Mouse (Mus musculus): ENCODE measurements at regions not wholly inside any gene's neighbourhood (a gene's known extent, or its start where the extent isn't known, plus 50 kb on each side); places are given as distances from the start of the nearest gene placed in this dataset.
A peak's percentile ranks its signal among the peaks of the same experiment; 100 is the strongest.

DNA sequence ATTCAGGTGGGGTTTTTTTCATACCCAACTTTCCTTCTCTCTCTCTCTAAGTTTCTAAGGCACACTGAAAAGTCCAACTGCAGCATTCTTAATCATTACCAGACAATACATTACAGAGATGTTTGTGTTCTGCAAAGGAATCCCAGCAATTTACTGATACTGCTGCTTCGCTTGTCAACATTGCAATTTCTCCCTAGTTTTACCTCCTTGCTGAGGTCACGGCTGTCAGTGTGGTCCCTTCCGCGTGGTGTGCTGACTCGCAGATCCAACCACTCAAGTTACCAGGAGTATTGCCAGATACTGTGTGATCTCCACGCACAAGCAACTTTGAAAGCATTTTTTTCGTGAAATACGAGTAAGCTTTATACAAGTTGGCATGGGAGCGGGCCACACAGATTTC lies 144.9 kb upstream of the Dab2 start:
- Histone ChIP-seq H3K27me3 (ENCODE audit: insufficient read depth, low read length) (no peaks in the 10 kb centered on the region), H3K27ac (ENCODE audit: low read depth, low read length) (no peak overlapping the region), H3K9ac (replicated peaks; ENCODE audit: low read length, poor library complexity, severe bottlenecking) (no peak overlapping the region), H3K36me3 (ENCODE audit: insufficient read depth, low read length) (no peaks in the 10 kb centered on the region), H3K4me1 (ENCODE audit: insufficient read depth, low read length) (no peaks in the 10 kb centered on the region), H3K9me3 (ENCODE audit: low read length) (no peaks in the 10 kb centered on the region), H3K4me2 (ENCODE audit: low read depth, low read length, poor library complexity, severe bottlenecking) (no peak overlapping the region), H3K4me3 (ENCODE audit: low read depth, low read length) (no peak overlapping the region)
- no peak for DNase-seq (ENCODE audit: low spot score)
- ATAC-seq (ENCODE audit: low FRiP score), result no peak
- TF ChIP-seq CTCF (IDR thresholded peaks at IDR 0.05), result no peak
- WGBS, result 83% methylated on average over 9 of the region's 9 CpGs

DNA sequence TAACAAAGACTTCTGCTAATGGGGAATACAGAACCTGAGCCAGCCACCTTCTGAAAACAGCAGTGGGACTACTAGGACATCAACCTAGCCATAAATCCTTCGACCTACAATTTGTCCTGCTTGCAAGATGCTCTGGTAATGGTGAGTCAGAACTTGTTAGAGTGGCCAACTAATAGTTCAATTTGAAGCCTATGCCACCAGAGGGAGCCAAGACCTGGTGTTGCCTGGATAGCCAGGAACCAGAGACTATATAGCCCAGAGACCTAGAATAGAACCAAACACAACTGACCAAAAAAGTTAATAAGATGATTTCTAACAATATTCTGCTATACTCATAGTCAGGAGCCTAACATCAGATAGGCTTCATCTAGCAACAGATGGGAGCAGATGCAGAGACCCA lies 119.3 kb upstream of the Dab2 start:
- Histone ChIP-seq H3K9me3 (ENCODE audit: low read length) (no peaks in the 10 kb centered on the region), H3K9ac (replicated peaks; ENCODE audit: low read length, poor library complexity, severe bottlenecking) (no peak overlapping the region), H3K36me3 (ENCODE audit: insufficient read depth, low read length) (no peaks in the 10 kb centered on the region), H3K27ac (ENCODE audit: low read depth, low read length) (no peak overlapping the region), H3K4me3 (ENCODE audit: low read depth, low read length) (no peak overlapping the region), H3K4me1 (ENCODE audit: insufficient read depth, low read length) (no peaks in the 10 kb centered on the region), H3K27me3 (ENCODE audit: insufficient read depth, low read length) (no peaks in the 10 kb centered on the region), H3K4me2 (ENCODE audit: low read depth, low read length, poor library complexity, severe bottlenecking) (no peak overlapping the region)
- WGBS, result 85% methylated on average over 1 of the region's 1 CpGs
- DNase-seq (ENCODE audit: low spot score) (no peak), ATAC-seq (ENCODE audit: low FRiP score) (no peak)
- TF ChIP-seq CTCF (IDR thresholded peaks at IDR 0.05), result no peak; the same call in 1 of the 2 replicates

- H3K27me3 ChIP-seq (ENCODE audit: insufficient read depth, low read length), result no peaks in the 10 kb centered on the region
- ATAC-seq (ENCODE audit: low FRiP score) (no peak), DNase-seq (ENCODE audit: low spot score) (no peak)
- H3K9ac ChIP-seq (replicated peaks; ENCODE audit: low read length, poor library complexity, severe bottlenecking), result no peak overlapping the region
- H3K4me1 ChIP-seq (ENCODE audit: insufficient read depth, low read length), result no peaks in the 10 kb centered on the region
- H3K36me3 ChIP-seq (ENCODE audit: insufficient read depth, low read length), result no peaks in the 10 kb centered on the region
- WGBS, result 88% methylated on average over 3 of the region's 3 CpGs
- no peaks in the 10 kb centered on the region for H3K9me3 ChIP-seq (ENCODE audit: low read length)
- no peak overlapping the region for H3K4me2 ChIP-seq (ENCODE audit: low read depth, low read length, poor library complexity, severe bottlenecking)
- no peak overlapping the region for H3K4me3 ChIP-seq (ENCODE audit: low read depth, low read length)
- H3K27ac ChIP-seq (ENCODE audit: low read depth, low read length), result no peak overlapping the region
- no peak for TF ChIP-seq CTCF (IDR thresholded peaks at IDR 0.05)
These were observed 116.0 kb upstream of the Dab2 start for GRCm38 (mm10) chr15:6183627-6184026.

DNA sequence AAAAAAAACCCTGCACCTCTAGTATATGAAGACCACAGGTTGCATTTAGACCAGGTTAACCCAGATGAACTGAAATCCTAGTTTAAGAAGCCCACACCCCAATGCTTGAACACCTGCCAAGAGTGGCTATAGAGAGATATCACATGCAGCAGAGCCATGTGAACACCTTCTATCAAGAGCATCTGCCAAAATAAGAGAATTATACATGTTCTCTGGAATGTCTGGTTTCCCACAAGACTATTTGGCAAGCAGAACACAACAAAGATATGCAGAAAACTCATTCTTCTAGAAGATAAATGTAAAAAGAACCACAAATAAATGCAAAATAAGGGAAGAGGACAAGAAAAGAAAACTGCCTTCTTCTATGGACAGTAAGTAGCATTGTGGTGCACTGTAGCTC lies 107.7 kb upstream of the Dab2 start:
- Histone ChIP-seq H3K4me2 (ENCODE audit: low read depth, low read length, poor library complexity, severe bottlenecking) (no peak overlapping the region), H3K9me3 (ENCODE audit: low read length) (no peaks in the 10 kb centered on the region), H3K9ac (replicated peaks; ENCODE audit: low read length, poor library complexity, severe bottlenecking) (no peak overlapping the region), H3K27ac (ENCODE audit: low read depth, low read length) (no peak overlapping the region), H3K4me3 (ENCODE audit: low read depth, low read length) (no peak overlapping the region), H3K27me3 (ENCODE audit: insufficient read depth, low read length) (no peaks in the 10 kb centered on the region), H3K4me1 (ENCODE audit: insufficient read depth, low read length) (no peaks in the 10 kb centered on the region), H3K36me3 (ENCODE audit: insufficient read depth, low read length) (no peaks in the 10 kb centered on the region)
- TF ChIP-seq CTCF (IDR thresholded peaks at IDR 0.05), result no peak
- ATAC-seq (ENCODE audit: low FRiP score) (no peak), DNase-seq (ENCODE audit: low spot score) (no peak)

DNA sequence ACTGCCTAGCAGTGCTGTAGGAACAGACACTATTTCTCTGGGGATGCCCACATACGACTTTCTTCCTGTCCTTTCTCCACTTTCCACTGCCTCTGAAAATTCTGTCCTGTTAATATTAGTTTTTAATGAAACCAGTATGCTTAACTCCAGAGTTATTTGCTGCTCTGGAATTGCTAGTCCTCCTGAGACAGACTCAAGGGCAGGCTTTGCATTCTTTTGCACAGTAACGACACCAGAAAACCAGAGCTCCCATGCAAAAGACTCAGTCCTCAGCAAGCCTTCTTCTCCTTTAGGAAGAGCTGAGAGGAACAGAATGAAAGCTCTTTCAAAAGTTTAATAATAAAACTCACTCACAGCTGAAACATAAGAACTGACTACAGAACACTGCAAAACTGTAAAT lies 92.3 kb upstream of the Dab2 start:
- TF ChIP-seq CTCF (IDR thresholded peaks at IDR 0.05), result no peak
- Histone ChIP-seq H3K27me3 (ENCODE audit: insufficient read depth, low read length) (no peaks in the 10 kb centered on the region), H3K4me3 (ENCODE audit: low read depth, low read length) (no peak overlapping the region), H3K27ac (ENCODE audit: low read depth, low read length) (no peak overlapping the region), H3K4me2 (ENCODE audit: low read depth, low read length, poor library complexity, severe bottlenecking) (no peak overlapping the region), H3K9ac (replicated peaks; ENCODE audit: low read length, poor library complexity, severe bottlenecking) (no peak overlapping the region), H3K36me3 (ENCODE audit: insufficient read depth, low read length) (no peaks in the 10 kb centered on the region), H3K9me3 (ENCODE audit: low read length) (no peaks in the 10 kb centered on the region), H3K4me1 (ENCODE audit: insufficient read depth, low read length) (no peaks in the 10 kb centered on the region)
- ATAC-seq (ENCODE audit: low FRiP score) (no peak), DNase-seq (ENCODE audit: low spot score) (no peak)
- 77% methylated on average over 2 of the region's 2 CpGs for WGBS

DNA sequence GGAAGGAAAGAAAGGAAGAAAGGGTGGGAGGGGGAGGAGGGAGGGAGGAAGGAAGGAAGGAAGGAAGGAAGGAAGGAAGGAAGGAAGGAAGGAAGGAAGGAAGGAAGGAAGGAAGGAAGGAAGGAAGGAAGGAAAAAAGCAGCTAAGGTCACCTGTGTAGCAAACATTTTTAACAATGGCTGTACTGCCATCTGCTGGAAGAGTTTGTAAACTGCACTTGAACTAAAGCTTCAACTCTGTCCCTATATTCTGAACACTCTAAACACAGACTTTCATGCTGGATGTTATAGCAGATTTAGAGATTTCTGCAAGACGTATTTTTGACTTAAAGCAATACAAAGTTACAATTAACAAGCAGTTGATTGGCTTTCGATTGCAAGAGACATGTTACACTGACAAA lies 90.3 kb upstream of the Dab2 start:
- DNase-seq (ENCODE audit: low spot score) (peak; percentile 72), ATAC-seq (ENCODE audit: low FRiP score) (peak; percentile 68; the same call in 1 of the 2 replicates)
- 12% methylated on average over 2 of the region's 2 CpGs for WGBS
- H3K4me2 ChIP-seq (ENCODE audit: low read depth, low read length, poor library complexity, severe bottlenecking), result no peak overlapping the region
- no peak overlapping the region for H3K27ac ChIP-seq (ENCODE audit: low read depth, low read length)
- H3K4me3 ChIP-seq (ENCODE audit: low read depth, low read length), result no peak overlapping the region
- H3K36me3 ChIP-seq (ENCODE audit: insufficient read depth, low read length), result no peaks in the 10 kb centered on the region
- peak; percentile 83 for TF ChIP-seq CTCF (IDR thresholded peaks at IDR 0.05)
- no peaks in the 10 kb centered on the region for H3K9me3 ChIP-seq (ENCODE audit: low read length)
- no peak overlapping the region for H3K9ac ChIP-seq (replicated peaks; ENCODE audit: low read length, poor library complexity, severe bottlenecking)
- no peaks in the 10 kb centered on the region for H3K4me1 ChIP-seq (ENCODE audit: insufficient read depth, low read length)
- H3K27me3 ChIP-seq (ENCODE audit: insufficient read depth, low read length), result no peaks in the 10 kb centered on the region

GRCm38 (mm10) chr15:6218087-6218486 lies 81.5 kb upstream of the Dab2 start:
- H3K4me3 ChIP-seq (ENCODE audit: low read depth, low read length), result no peak overlapping the region
- H3K4me1 ChIP-seq (ENCODE audit: insufficient read depth, low read length), result no peaks in the 10 kb centered on the region
- WGBS, result 68% methylated on average over 3 of the region's 3 CpGs

More at GRCm38 (mm10) chr15:6218087-6218486, 81.5 kb upstream of the Dab2 start:
- Histone ChIP-seq H3K36me3 (ENCODE audit: insufficient read depth, low read length) (no peaks in the 10 kb centered on the region), H3K27ac (ENCODE audit: low read depth, low read length) (no peak overlapping the region), H3K4me2 (ENCODE audit: low read depth, low read length, poor library complexity, severe bottlenecking) (no peak overlapping the region), H3K9ac (replicated peaks; ENCODE audit: low read length, poor library complexity, severe bottlenecking) (no peak overlapping the region), H3K9me3 (ENCODE audit: low read length) (no peaks in the 10 kb centered on the region), H3K27me3 (ENCODE audit: insufficient read depth, low read length) (no peaks in the 10 kb centered on the region)
- ATAC-seq (ENCODE audit: low FRiP score), result no peak
- no peak for DNase-seq (ENCODE audit: low spot score)
- no peak for TF ChIP-seq CTCF (IDR thresholded peaks at IDR 0.05)

All from midbrain, postnatal 0 days (tissue).